Mouse (Mus musculus) megakaryocyte-erythroid progenitor cell, adult 5-6 weeks (primary cell): ENCODE measurements around the gene Wdr62. TPM values are rescaled to one million over a fixed set of nuclear protein-coding genes. Genes with fewer than 3 reads are reported as not detected.
"Not testable (repeated sequence)": the region's sequence is repeated elsewhere in the genome, so short reads cannot be mapped to it uniquely, and the experiment has no call there.

Experiments
- ATAC-seq: replicated peaks from 2 replicates; pipeline ENCODE4 v1.8.0; 2016; ENCODE audit warnings: mild to moderate bottlenecking, inconsistent platforms; ENCODE audit not compliant: severe bottlenecking, poor library complexity, low FRiP score, low TSS enrichment
- total RNA-seq, 2 experiments: library from RNA; stranded (forward) in 1 of 2; stranded (reverse) in 1 of 2; fragments of 200-1000, 215-1000 nt in 1 of 2; fragments of >200 nt in 1 of 2; fragmentation: Nextera tagmentation in 1 of 2; gene quantifications; 2 replicates each; pipeline ENCODE4 v1.2.3; 2014 to 2017

The Wdr62 gene
- total RNA-seq, 2 experiments from 2014 or later, result 5.5 to 31.0 TPM

- peak; percentile 79 for ATAC-seq
Observed at GRCm38 (mm10) chr7:30219293-30220007, 60.8 kb downstream of the Wdr62 start.

GRCm38 (mm10) chr7:30217277-30217676, 62.9 kb downstream of the Wdr62 start:
- no peak for ATAC-seq

- peak; percentile 57 for ATAC-seq
Observed at GRCm38 (mm10) chr7:30216723-30217151, 63.5 kb downstream of the Wdr62 start.

- ATAC-seq, result no peak
Observed at GRCm38 (mm10) chr7:30215875-30216274, 64.3 kb downstream of the Wdr62 start.

- no peak for ATAC-seq
Observed at GRCm38 (mm10) chr7:30213881-30214280, 66.3 kb downstream of the Wdr62 start.

GRCm38 (mm10) chr7:30211025-30211424, 69.2 kb downstream of the Wdr62 start:
- ATAC-seq, result no peak

GRCm38 (mm10) chr7:30206364-30206763, 73.9 kb downstream of the Wdr62 start:
- not testable (repeated sequence) for ATAC-seq

- peak; percentile 79 for ATAC-seq
Observed at GRCm38 (mm10) chr7:30205383-30205782, 74.8 kb downstream of the Wdr62 start.

- no peak; the same call in 1 of the 2 replicates for ATAC-seq
Observed at GRCm38 (mm10) chr7:30204380-30204779, 75.8 kb downstream of the Wdr62 start.

- ATAC-seq, result no peak
Observed at GRCm38 (mm10) chr7:30202895-30203690, 77.1 kb downstream of the Wdr62 start.

GRCm38 (mm10) chr7:30200661-30201060, 79.6 kb downstream of the Wdr62 start:
- not testable (repeated sequence) for ATAC-seq

GRCm38 (mm10) chr7:30200200-30200599, 80.0 kb downstream of the Wdr62 start:
- no peak for ATAC-seq

- no peak for ATAC-seq
Observed at GRCm38 (mm10) chr7:30199498-30200139, 80.6 kb downstream of the Wdr62 start.

GRCm38 (mm10) chr7:30198481-30198971, 81.7 kb downstream of the Wdr62 start, which contains the start of gene Capns1:
Gene Capns1, minus strand, starts transcription at chr7:30198811.
- ATAC-seq, result peak; percentile 66

GRCm38 (mm10) chr7:30197592-30198129, 82.6 kb downstream of the Wdr62 start:
- no peak for ATAC-seq

- no peak for ATAC-seq
Observed at GRCm38 (mm10) chr7:30196171-30196570, 84.0 kb downstream of the Wdr62 start.

GRCm38 (mm10) chr7:30195461-30195860, 84.8 kb downstream of the Wdr62 start:
- ATAC-seq, result no peak

GRCm38 (mm10) chr7:30194884-30195283, 85.3 kb downstream of the Wdr62 start:
- peak; percentile 77 for ATAC-seq

- ATAC-seq, result peak; percentile 23; the same call in 1 of the 2 replicates
Observed at GRCm38 (mm10) chr7:30194101-30194831, 86.0 kb downstream of the Wdr62 start.
